Mouse (Mus musculus) cortical plate, adult 2 months (tissue): ENCODE results near the gene Myo16.

Experiments
- CTCF ChIP-seq: fragments of 200-500 bp; IDR thresholded peaks from 2 replicates; pipeline ENCODE4 v1.5.1; 2011; ENCODE audit warnings: mild to moderate bottlenecking, control low read depth, low read length; ENCODE audit not compliant: insufficient read depth; ENCODE audit errors: extremely low read depth
- POLR2A ChIP-seq: fragments of 200-500 bp; IDR thresholded peaks from 2 replicates; pipeline ENCODE4 v1.6.1; 2011; ENCODE audit warnings: mild to moderate bottlenecking, low read length, control low read depth; ENCODE audit not compliant: insufficient read depth; ENCODE audit errors: extremely low read depth

DNA sequence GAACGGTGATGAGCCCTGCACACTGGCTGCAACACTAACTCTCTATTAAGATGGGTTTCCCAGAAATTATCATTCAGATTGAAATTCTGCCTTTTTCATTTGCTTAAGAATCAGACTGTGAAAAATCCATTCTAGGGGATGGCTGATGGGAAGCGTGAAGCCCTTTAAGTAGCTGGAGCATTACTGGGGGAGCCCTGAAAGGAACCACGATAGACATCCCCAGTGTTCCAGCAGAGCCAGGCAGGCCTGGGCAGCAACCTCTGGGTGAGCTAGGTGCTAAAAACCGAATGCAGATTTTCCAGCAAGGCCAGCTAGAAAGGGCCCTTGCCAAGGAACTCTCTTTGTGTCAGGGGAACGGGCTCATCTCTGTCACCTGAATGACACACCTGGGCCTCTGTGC, 407.9 kb downstream of the Myo16 start:
- TF ChIP-seq CTCF (no peak), POLR2A (no peak)
